Mouse (Mus musculus): Measurements from ENCODE around the gene Olfr1152. TPM values are rescaled to one million over a fixed set of nuclear protein-coding genes. Genes with fewer than 3 reads are reported as not detected.

Olfr1152 gene
- polyA plus RNA-seq (2012; rRNA removed): not detected in 2 replicates

DNA sequence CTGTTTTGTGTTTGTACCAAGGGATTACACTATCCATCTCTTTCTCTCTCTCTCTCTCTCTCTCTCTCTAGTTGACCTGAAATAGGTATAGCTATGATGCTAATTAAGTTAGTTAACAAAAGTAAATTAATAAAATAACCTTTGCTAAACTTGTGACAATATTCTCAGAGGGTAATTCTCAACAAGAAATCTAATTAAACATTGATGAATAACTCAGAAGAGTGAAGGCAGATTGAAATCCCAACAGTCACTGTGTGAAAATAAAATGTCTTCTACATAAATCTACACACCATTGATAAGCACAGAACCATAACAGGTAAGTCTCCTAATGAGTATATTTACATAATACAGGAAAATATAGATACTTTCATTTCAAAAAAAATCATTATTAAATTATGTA, at the start of gene Olfr1152:
Olfr1152 (plus strand) TSS at position 301 of the 400 bp plus-strand sequence.
- Histone ChIP-seq H3K36me3 (ENCODE audit: control insufficient read depth, insufficient read depth, low read length) (no peaks in the 10 kb centered on the region), H3K27me3 (ENCODE audit: control insufficient read depth, insufficient read depth, low read length) (no peaks in the 10 kb centered on the region), H3K4me1 (replicated peaks; ENCODE audit: control insufficient read depth, insufficient read depth, low read length) (no peaks in the 10 kb centered on the region), H3K4me3 (ENCODE audit: control insufficient read depth, insufficient read depth, low read length) (no peak within 1 kb of the TSS), H3K27ac (ENCODE audit: control insufficient read depth, insufficient read depth, low read length) (no peak within 1 kb of the TSS)
- DNase-seq: no peak
- no peak for TF ChIP-seq CTCF (IDR thresholded peaks at IDR 0.05; ENCODE audit: borderline replicate concordance, control insufficient read depth, extremely low read depth, insufficient read depth, low read length, poor library complexity)

DNA sequence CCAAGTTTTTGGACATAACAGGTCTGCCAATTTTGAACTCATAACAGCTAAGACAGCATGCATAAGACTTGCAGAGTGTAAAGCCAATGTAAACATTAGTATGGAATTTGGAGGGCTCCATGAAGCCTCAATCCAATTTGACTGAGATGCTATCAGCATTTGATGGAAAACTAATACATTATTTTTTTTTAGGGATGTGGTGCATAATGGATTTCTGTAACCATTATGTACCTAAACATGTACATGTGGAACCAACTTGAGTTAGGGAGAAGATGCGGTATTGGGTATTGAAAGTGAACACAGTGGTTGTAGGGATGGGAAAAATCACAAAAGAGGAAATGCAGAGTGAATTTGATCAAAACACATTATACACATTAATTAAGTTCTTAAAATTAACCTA, 36.1 kb upstream of the Olfr1152 start, which contains the start of gene Olfr1148:
Olfr1148 (plus strand) TSS at position 301 of the 400 bp plus-strand sequence.
- Histone ChIP-seq H3K27me3 (ENCODE audit: control insufficient read depth, insufficient read depth, low read length) (no peaks in the 10 kb centered on the region), H3K4me1 (replicated peaks; ENCODE audit: control insufficient read depth, insufficient read depth, low read length) (no peaks in the 10 kb centered on the region), H3K36me3 (ENCODE audit: control insufficient read depth, insufficient read depth, low read length) (no peaks in the 10 kb centered on the region), H3K4me3 (ENCODE audit: control insufficient read depth, insufficient read depth, low read length) (no peak within 1 kb of the TSS), H3K27ac (ENCODE audit: control insufficient read depth, insufficient read depth, low read length) (no peak within 1 kb of the TSS)
- TF ChIP-seq CTCF (IDR thresholded peaks at IDR 0.05; ENCODE audit: borderline replicate concordance, control insufficient read depth, extremely low read depth, insufficient read depth, low read length, poor library complexity): no peak
- no peak for TF ChIP-seq POLR2A (IDR thresholded peaks at IDR 0.05; ENCODE audit: control insufficient read depth, extremely low read depth, insufficient read depth, low read length, poor library complexity)
- DNase-seq: no peak
- WGBS: 91% methylated on average over 1 of the region's 1 CpGs

DNA sequence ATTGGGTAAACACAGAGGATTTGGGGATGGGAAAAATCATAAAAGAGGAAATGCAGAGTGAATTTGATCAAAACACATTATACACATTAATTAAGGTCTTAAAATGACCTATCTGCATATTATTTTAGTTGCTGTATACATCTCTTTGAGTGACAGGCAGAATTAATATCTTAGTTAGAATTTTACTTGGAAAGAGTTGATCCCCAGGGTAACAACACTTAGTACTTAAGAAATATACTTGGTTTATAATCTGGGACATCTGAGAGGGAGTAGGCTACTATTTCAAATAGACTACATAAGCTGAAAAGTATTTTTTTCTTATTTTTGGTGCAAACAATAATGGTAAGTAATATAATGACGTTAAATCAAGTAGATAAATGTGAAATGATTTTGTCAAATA, 22.6 kb upstream of the Olfr1152 start, which contains the start of gene Olfr1150-ps1:
Olfr1150-ps1 (plus strand) TSS at position 301 of the 400 bp plus-strand sequence.
- no peak within 1 kb of the TSS for H3K27ac ChIP-seq (ENCODE audit: control insufficient read depth, insufficient read depth, low read length)
- H3K36me3 ChIP-seq (ENCODE audit: control insufficient read depth, insufficient read depth, low read length): no peaks in the 10 kb centered on the region
- H3K27me3 ChIP-seq (ENCODE audit: control insufficient read depth, insufficient read depth, low read length): no peaks in the 10 kb centered on the region
- WGBS: 80% methylated on average over 1 of the region's 1 CpGs
- DNase-seq: no peak
- H3K4me1 ChIP-seq (replicated peaks; ENCODE audit: control insufficient read depth, insufficient read depth, low read length): no peaks in the 10 kb centered on the region
- TF ChIP-seq POLR2A (IDR thresholded peaks at IDR 0.05; ENCODE audit: control insufficient read depth, extremely low read depth, insufficient read depth, low read length, poor library complexity): no peak
- TF ChIP-seq CTCF (IDR thresholded peaks at IDR 0.05; ENCODE audit: borderline replicate concordance, control insufficient read depth, extremely low read depth, insufficient read depth, low read length, poor library complexity): no peak
- no peak within 1 kb of the TSS for H3K4me3 ChIP-seq (ENCODE audit: control insufficient read depth, insufficient read depth, low read length)

DNA sequence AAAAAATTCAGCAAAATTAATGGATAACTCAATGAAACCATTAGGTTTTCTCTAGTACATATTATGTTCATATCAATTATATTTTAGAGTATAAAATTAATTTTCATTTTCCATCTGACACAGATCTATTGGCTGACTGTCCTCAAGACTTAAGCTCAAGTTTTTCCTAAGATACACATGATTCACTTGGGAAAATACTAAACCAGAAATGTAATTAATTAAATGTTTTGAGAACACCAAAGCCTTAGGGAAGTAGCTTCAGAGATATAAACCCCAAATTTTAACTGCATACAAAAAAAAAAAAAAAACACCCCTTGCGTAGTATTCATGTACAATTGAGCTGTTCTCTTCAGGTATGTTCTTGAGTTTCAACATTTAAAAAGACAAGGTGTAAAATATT, 10.7 kb upstream of the Olfr1152 start, which contains the start of gene Olfr1151:
Olfr1151 (plus strand) TSS at position 301 of the 400 bp plus-strand sequence.
- no peaks in the 10 kb centered on the region for H3K36me3 ChIP-seq (ENCODE audit: control insufficient read depth, insufficient read depth, low read length)
- no peaks in the 10 kb centered on the region for H3K4me1 ChIP-seq (replicated peaks; ENCODE audit: control insufficient read depth, insufficient read depth, low read length)
- TF ChIP-seq POLR2A (IDR thresholded peaks at IDR 0.05; ENCODE audit: control insufficient read depth, extremely low read depth, insufficient read depth, low read length, poor library complexity) (no peak), CTCF (IDR thresholded peaks at IDR 0.05; ENCODE audit: borderline replicate concordance, control insufficient read depth, extremely low read depth, insufficient read depth, low read length, poor library complexity) (no peak)
- WGBS: 82% methylated on average over 1 of the region's 1 CpGs
- H3K4me3 ChIP-seq (ENCODE audit: control insufficient read depth, insufficient read depth, low read length): no peak within 1 kb of the TSS
- no peak within 1 kb of the TSS for H3K27ac ChIP-seq (ENCODE audit: control insufficient read depth, insufficient read depth, low read length)
- no peaks in the 10 kb centered on the region for H3K27me3 ChIP-seq (ENCODE audit: control insufficient read depth, insufficient read depth, low read length)
- no peak for DNase-seq

DNA sequence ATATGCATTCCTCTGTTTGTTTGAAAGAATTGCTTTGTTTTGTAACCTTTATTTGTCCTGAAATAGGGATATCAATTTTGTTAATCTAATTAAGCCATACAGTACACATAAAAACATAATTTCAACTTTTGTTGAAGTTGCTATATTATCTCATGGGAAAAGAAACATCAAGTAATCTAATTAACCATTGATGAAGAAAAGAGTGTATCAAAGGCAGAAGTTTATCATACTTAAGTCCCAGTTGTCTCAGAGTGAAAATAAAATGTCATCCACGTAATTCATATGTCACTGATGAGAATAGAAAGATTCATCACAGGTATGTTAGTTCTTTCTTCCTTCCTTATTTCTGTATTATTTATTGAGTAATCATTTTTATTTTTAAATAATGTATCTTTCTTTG, 28.4 kb downstream of the Olfr1152 start, which contains the start of gene Olfr1153:
Olfr1153 (plus strand) TSS at position 301 of the 400 bp plus-strand sequence.
- H3K4me1 ChIP-seq (replicated peaks; ENCODE audit: control insufficient read depth, insufficient read depth, low read length): no peaks in the 10 kb centered on the region
- no peaks in the 10 kb centered on the region for H3K27me3 ChIP-seq (ENCODE audit: control insufficient read depth, insufficient read depth, low read length)
- H3K27ac ChIP-seq (ENCODE audit: control insufficient read depth, insufficient read depth, low read length): no peak within 1 kb of the TSS
- no peak for DNase-seq
- no peak for TF ChIP-seq POLR2A (IDR thresholded peaks at IDR 0.05; ENCODE audit: control insufficient read depth, extremely low read depth, insufficient read depth, low read length, poor library complexity)
- no peak for TF ChIP-seq CTCF (IDR thresholded peaks at IDR 0.05; ENCODE audit: borderline replicate concordance, control insufficient read depth, extremely low read depth, insufficient read depth, low read length, poor library complexity)
- WGBS: 78% methylated on average over 1 of the region's 1 CpGs
- H3K4me3 ChIP-seq (ENCODE audit: control insufficient read depth, insufficient read depth, low read length): no peak within 1 kb of the TSS
- no peaks in the 10 kb centered on the region for H3K36me3 ChIP-seq (ENCODE audit: control insufficient read depth, insufficient read depth, low read length)

DNA sequence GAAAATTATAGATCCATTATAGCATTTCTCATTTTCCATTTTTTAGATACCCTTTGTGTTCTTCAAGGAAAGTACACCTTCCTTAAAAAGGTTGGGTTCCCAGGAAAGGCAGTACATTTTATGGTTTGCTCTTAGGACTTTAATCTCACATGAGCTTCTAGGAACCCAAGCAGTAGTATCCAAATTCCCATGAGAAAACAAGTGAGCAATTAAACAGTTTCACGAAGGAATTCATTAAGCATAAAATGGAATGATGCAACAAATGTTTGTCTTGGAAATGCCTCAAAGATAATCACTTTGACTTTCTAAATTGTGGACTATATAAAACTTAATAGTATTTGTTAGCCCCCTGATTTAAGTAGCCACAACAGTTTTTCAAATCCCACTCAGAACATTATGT, 38.8 kb downstream of the Olfr1152 start, which contains the start of gene Olfr1154:
Olfr1154 (minus strand) TSS at position 101 of the 400 bp plus-strand sequence.
- H3K4me1 ChIP-seq (replicated peaks; ENCODE audit: control insufficient read depth, insufficient read depth, low read length): no peaks in the 10 kb centered on the region
- DNase-seq: no peak
- TF ChIP-seq POLR2A (IDR thresholded peaks at IDR 0.05; ENCODE audit: control insufficient read depth, extremely low read depth, insufficient read depth, low read length, poor library complexity) (no peak), CTCF (IDR thresholded peaks at IDR 0.05; ENCODE audit: borderline replicate concordance, control insufficient read depth, extremely low read depth, insufficient read depth, low read length, poor library complexity) (no peak)
- H3K4me3 ChIP-seq (ENCODE audit: control insufficient read depth, insufficient read depth, low read length): no peak within 1 kb of the TSS
- WGBS: 89% methylated on average over 1 of the region's 1 CpGs
- H3K27me3 ChIP-seq (ENCODE audit: control insufficient read depth, insufficient read depth, low read length): no peaks in the 10 kb centered on the region
- H3K27ac ChIP-seq (ENCODE audit: control insufficient read depth, insufficient read depth, low read length): no peak within 1 kb of the TSS
- no peaks in the 10 kb centered on the region for H3K36me3 ChIP-seq (ENCODE audit: control insufficient read depth, insufficient read depth, low read length)

Other genes starting within 250 kb of the Olfr1152 start
- gene Olfr1131, start 239.4 kb upstream of the Olfr1152 start, polyA plus RNA-seq (2012; rRNA removed): not detected in 2 replicates
- not detected in 2 replicates for gene Olfr1132, start 229.0 kb upstream of the Olfr1152 start, polyA plus RNA-seq (2012; rRNA removed)
- not detected in 2 replicates for gene Olfr1133, start 219.1 kb upstream of the Olfr1152 start, polyA plus RNA-seq (2012; rRNA removed)
- gene Olfr1134, start 208.0 kb upstream of the Olfr1152 start, polyA plus RNA-seq (2012; rRNA removed): not detected in 2 replicates
- gene Olfr1135, start 192.8 kb upstream of the Olfr1152 start, polyA plus RNA-seq (2012; rRNA removed): not detected in 2 replicates
- 0.40 TPM in 1 of 2 replicates, not detected in the other for gene Olfr1136, start 172.5 kb upstream of the Olfr1152 start, polyA plus RNA-seq (2012; rRNA removed)
- not detected in 2 replicates for gene Olfr1137, start 153.3 kb upstream of the Olfr1152 start, polyA plus RNA-seq (2012; rRNA removed)
- gene Olfr1138, start 126.5 kb upstream of the Olfr1152 start, polyA plus RNA-seq (2012; rRNA removed): not detected in 2 replicates
- not detected in 2 replicates for gene Olfr1140, start 122.7 kb upstream of the Olfr1152 start, polyA plus RNA-seq (2012; rRNA removed)
- not detected in 2 replicates for gene Olfr1141, start 112.5 kb upstream of the Olfr1152 start, polyA plus RNA-seq (2012; rRNA removed)
- gene Olfr152, start 87.0 kb upstream of the Olfr1152 start, polyA plus RNA-seq (2012; rRNA removed): not detected in 2 replicates
- not detected in 2 replicates for gene Olfr1143, start 65.9 kb upstream of the Olfr1152 start, polyA plus RNA-seq (2012; rRNA removed)
- not detected in 2 replicates for gene Olfr1145, start 56.7 kb upstream of the Olfr1152 start, polyA plus RNA-seq (2012; rRNA removed)
- gene Olfr1148, start 36.0 kb upstream of the Olfr1152 start, polyA plus RNA-seq (2012; rRNA removed): not detected in 2 replicates
- gene Olfr1150-ps1, start 22.5 kb upstream of the Olfr1152 start, polyA plus RNA-seq (2012; rRNA removed): not detected in 2 replicates
- gene Olfr1151, start 10.6 kb upstream of the Olfr1152 start, polyA plus RNA-seq (2012; rRNA removed): not detected in 2 replicates
- not detected in 2 replicates for gene Olfr1153, start 28.5 kb downstream of the Olfr1152 start, polyA plus RNA-seq (2012; rRNA removed)
- gene Olfr1154, start 38.7 kb downstream of the Olfr1152 start, polyA plus RNA-seq (2012; rRNA removed): not detected in 2 replicates
- not detected in 2 replicates for gene Olfr1155, start 78.6 kb downstream of the Olfr1152 start, polyA plus RNA-seq (2012; rRNA removed)
- not detected in 2 replicates for gene Olfr1156, start 86.6 kb downstream of the Olfr1152 start, polyA plus RNA-seq (2012; rRNA removed)
- gene Olfr1157, start 101.8 kb downstream of the Olfr1152 start, polyA plus RNA-seq (2012; rRNA removed): not detected in 2 replicates
- gene Olfr74, start 108.2 kb downstream of the Olfr1152 start, polyA plus RNA-seq (2012; rRNA removed): not detected in 2 replicates
- not detected in 2 replicates for gene Olfr1158, start 123.6 kb downstream of the Olfr1152 start, polyA plus RNA-seq (2012; rRNA removed)
- gene Olfr1160, start 141.8 kb downstream of the Olfr1152 start, polyA plus RNA-seq (2012; rRNA removed): not detected in 2 replicates
- gene Olfr1161, start 156.3 kb downstream of the Olfr1152 start, polyA plus RNA-seq (2012; rRNA removed): not detected in 2 replicates
- not detected in 2 replicates for gene Olfr73, start 171.2 kb downstream of the Olfr1152 start, polyA plus RNA-seq (2012; rRNA removed)
- gene Olfr1162, start 184.6 kb downstream of the Olfr1152 start, polyA plus RNA-seq (2012; rRNA removed): not detected in 2 replicates
- gene Olfr1163, start 205.3 kb downstream of the Olfr1152 start, polyA plus RNA-seq (2012; rRNA removed): not detected in 2 replicates
- not detected in 2 replicates for gene Olfr1164, start 227.5 kb downstream of the Olfr1152 start, polyA plus RNA-seq (2012; rRNA removed)

All from thymus, adult 2 months (tissue).